Comparison of ENCODE assay signal across 20 mouse cellular contexts in the genomic region with DNA sequence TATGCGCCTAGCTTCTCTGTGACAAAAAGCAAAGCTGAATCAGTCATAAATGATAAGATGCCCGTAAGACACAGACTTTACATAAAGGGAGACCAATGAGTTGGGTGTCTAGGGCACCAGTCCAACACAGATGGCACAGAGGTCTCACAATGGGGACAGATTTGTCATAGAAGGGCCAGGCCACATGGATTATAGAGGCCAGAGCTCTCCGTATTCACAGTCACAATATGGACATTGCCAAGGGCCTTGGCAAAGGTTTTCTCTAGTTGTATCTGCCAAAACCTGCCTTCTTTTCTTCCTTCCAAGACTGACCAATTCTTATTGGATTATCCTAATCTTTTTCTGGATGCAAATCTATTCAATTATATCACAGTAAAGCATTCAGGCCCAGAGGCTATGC.
DNase-seq lines count a peak whose midpoint lies in the region; ATAC-seq and TF ChIP-seq lines count a peak whose summit lies in the region.
"Had no signal": no experiment of that assay in that cellular context is flagged by ENCODE, and none has a peak within 500 bp of the region (broad histone marks: within the 10 kb centered on the region; RNA-seq: fewer than 3 reads in every experiment).

No protein-coding gene starts in this region.

- no peaks in the 10 kb centered on the region for H3K27me3 ChIP-seq in forebrain, embryonic 15.5 days
- H3K27me3 ChIP-seq in forebrain, embryonic 12.5 days = no peaks in the 10 kb centered on the region
- no peaks in the 10 kb centered on the region for H3K27me3 ChIP-seq in cerebellum, adult 2 months (ENCODE audit: control insufficient read depth, insufficient read depth, low read length)
- no peaks in the 10 kb centered on the region for H3K27me3 ChIP-seq in forebrain, postnatal 0 days (ENCODE audit: insufficient read depth, low read length)
- H3K27me3 ChIP-seq: embryonic facial prominence, embryonic 13.5 days; limb, embryonic 15.5 days; stomach, embryonic 15.5 days had no signal

- TF ChIP-seq CTCF in cerebellum, adult 2 months (IDR thresholded peaks at IDR 0.05; ENCODE audit: borderline replicate concordance, insufficient read depth, low read depth, low read length) = no peak
- no peak for TF ChIP-seq CTCF in forebrain, postnatal 0 days (IDR thresholded peaks at IDR 0.05; ENCODE audit: low read depth)

- WGBS in forebrain, embryonic 15.5 days = 39% methylated on average over 3 of the region's 3 CpGs
- WGBS in forebrain, embryonic 12.5 days = 89% methylated on average over 3 of the region's 3 CpGs
- 20% methylated on average over 3 of the region's 3 CpGs for WGBS in cerebellum, adult 2 months
- WGBS in forebrain, postnatal 0 days = 43% methylated on average over 3 of the region's 3 CpGs

- no peak overlapping the region for H3K4me2 ChIP-seq in forebrain, embryonic 15.5 days (replicated peaks)
- no peak overlapping the region for H3K4me2 ChIP-seq in forebrain, embryonic 12.5 days
- no peak overlapping the region for H3K4me2 ChIP-seq in forebrain, postnatal 0 days (ENCODE audit: low read depth)
- H3K4me2 ChIP-seq: embryonic facial prominence, embryonic 13.5 days; limb, embryonic 15.5 days; stomach, embryonic 15.5 days had no signal

- H3K4me1 ChIP-seq in forebrain, embryonic 15.5 days = peaks cover 6% of the 10 kb centered on the region; the same call in 1 of the 2 replicates
- H3K4me1 ChIP-seq in forebrain, embryonic 12.5 days = no peaks in the 10 kb centered on the region
- peaks cover 9% of the 10 kb centered on the region; the same call in 1 of the 2 replicates for H3K4me1 ChIP-seq in cerebellum, adult 2 months (ENCODE audit: control insufficient read depth, insufficient read depth, low read length)
- no peaks in the 10 kb centered on the region for H3K4me1 ChIP-seq in forebrain, postnatal 0 days (ENCODE audit: insufficient read depth)
- H3K4me1 ChIP-seq: embryonic facial prominence, embryonic 13.5 days; limb, embryonic 15.5 days; stomach, embryonic 15.5 days had no signal

- H3K27ac ChIP-seq in forebrain, embryonic 15.5 days (replicated peaks) = peak overlapping the region; percentile 38
- H3K27ac ChIP-seq in forebrain, embryonic 12.5 days = no peak overlapping the region
- H3K27ac ChIP-seq in cerebellum, adult 2 months (ENCODE audit: insufficient read depth, low read length) = no peak overlapping the region
- no peak overlapping the region for H3K27ac ChIP-seq in forebrain, postnatal 0 days (ENCODE audit: low read depth, low read length)
- H3K27ac ChIP-seq: embryonic facial prominence, embryonic 13.5 days; gastrocnemius, adult 2 months; limb, embryonic 15.5 days; macrophage; stomach, embryonic 15.5 days had no signal

- no peak for TF ChIP-seq POLR2A in cerebellum, adult 2 months (IDR thresholded peaks at IDR 0.05; ENCODE audit: borderline replicate concordance, insufficient read depth, low read length)

- peak; percentile 91 for ATAC-seq in forebrain, embryonic 15.5 days (replicated peaks)
- ATAC-seq in forebrain, embryonic 12.5 days (ENCODE audit: low FRiP score) = no peak
- ATAC-seq in forebrain, postnatal 0 days = peak; percentile 77
- ATAC-seq: activated CD4-positive, CD25-positive, alpha-beta regulatory T cell, adult 4 months; inflammation-experienced regulatory T-cells, adult 6 months had no signal

- H3K36me3 ChIP-seq in forebrain, embryonic 15.5 days = no peaks in the 10 kb centered on the region
- H3K36me3 ChIP-seq in forebrain, embryonic 12.5 days (replicated peaks) = no peaks in the 10 kb centered on the region
- no peaks in the 10 kb centered on the region for H3K36me3 ChIP-seq in forebrain, postnatal 0 days (ENCODE audit: insufficient read depth)
- H3K36me3 ChIP-seq: embryonic facial prominence, embryonic 13.5 days; limb, embryonic 15.5 days; stomach, embryonic 15.5 days had no signal

- H3K4me3 ChIP-seq in forebrain, embryonic 15.5 days = no peak overlapping the region
- no peak overlapping the region for H3K4me3 ChIP-seq in forebrain, embryonic 12.5 days (replicated peaks)
- no peak overlapping the region for H3K4me3 ChIP-seq in cerebellum, adult 2 months (replicated peaks; ENCODE audit: insufficient read depth, low read depth, low read length)
- H3K4me3 ChIP-seq in forebrain, postnatal 0 days (ENCODE audit: low read depth, low read length) = no peak overlapping the region
- H3K4me3 ChIP-seq: embryonic facial prominence, embryonic 13.5 days; gastrocnemius, adult 2 months; limb, embryonic 15.5 days; stomach, embryonic 15.5 days had no signal

- no peak overlapping the region for H3K9ac ChIP-seq in forebrain, embryonic 15.5 days (replicated peaks)
- H3K9ac ChIP-seq in forebrain, embryonic 12.5 days = no peak overlapping the region
- H3K9ac ChIP-seq in forebrain, postnatal 0 days = no peak overlapping the region
- H3K9ac ChIP-seq: embryonic facial prominence, embryonic 13.5 days; limb, embryonic 15.5 days; stomach, embryonic 15.5 days had no signal

- peak; percentile 14 for DNase-seq in adipocyte (ENCODE audit: low spot score)
- DNase-seq in cerebellum, adult 2 months = peak; percentile 70 to 89
- peak; percentile 52 for DNase-seq in forebrain, postnatal 0 days
- no peak for DNase-seq in layer of hippocampus, adult 9-11 months
- DNase-seq in thymus, postnatal 0 days (ENCODE audit: low spot score) = no peak
- no peak for DNase-seq in right cerebral cortex, postnatal 25 days
- DNase-seq: adrenal gland, postnatal 36 days; gastrocnemius, adult 2 months; heart, postnatal 14 days; lung, adult 2 months; retina, postnatal 1 day; spleen, adult 18-20 months had no signal

- H3K9me3 ChIP-seq in forebrain, embryonic 15.5 days = no peaks in the 10 kb centered on the region
- H3K9me3 ChIP-seq in forebrain, embryonic 12.5 days = no peaks in the 10 kb centered on the region
- H3K9me3 ChIP-seq in forebrain, postnatal 0 days (ENCODE audit: low read length) = no peaks in the 10 kb centered on the region
- H3K9me3 ChIP-seq: limb, embryonic 15.5 days; stomach, embryonic 15.5 days had no signal

Comparison
In these comparisons a context has a peak if more than half of its experiments do, and no peak if none do; other contexts are left out.
1. DNase-seq: peak in adipocyte (single experiment), cerebellum, adult 2 months (2 of 2) and forebrain, postnatal 0 days (single experiment); none in layer of hippocampus, adult 9-11 months (single experiment), thymus, postnatal 0 days (single experiment) and right cerebral cortex, postnatal 25 days (single experiment).